Mouse (Mus musculus) ES-E14 (cell line): Measurements from ENCODE around the gene Zfp119b.

Experiments
- CHD2 ChIP-seq: IDR thresholded peaks from 2 replicates; pipeline ENCODE4 v1.6.1; 2014; ENCODE audit warnings: mild to moderate bottlenecking, low read depth, low read length, inconsistent platforms
- HCFC1 ChIP-seq: IDR thresholded peaks from 2 replicates; pipeline ENCODE4 v1.6.1; 2012; ENCODE audit warnings: low read length, inconsistent platforms, borderline replicate concordance; ENCODE audit not compliant: insufficient read depth
- MAFK ChIP-seq: IDR thresholded peaks from 2 replicates; pipeline ENCODE4 v1.6.1; 2014; ENCODE audit warnings: mild to moderate bottlenecking, low read depth, low read length, inconsistent platforms; ENCODE audit not compliant: insufficient read depth
- ZC3H11A ChIP-seq: IDR thresholded peaks from 2 replicates; pipeline ENCODE4 v1.6.1; 2012; ENCODE audit warnings: low read depth, mild to moderate bottlenecking, inconsistent platforms, low read length, borderline replicate concordance
- ZNF384 ChIP-seq: IDR thresholded peaks from 2 replicates; pipeline ENCODE4 v1.6.1; 2012; ENCODE audit warnings: low read depth, low read length, inconsistent platforms

- no peak for TF ChIP-seq ZNF384
- TF ChIP-seq HCFC1: no peak
- TF ChIP-seq MAFK: no peak
- no peak for TF ChIP-seq CHD2
- TF ChIP-seq ZC3H11A: no peak
These were observed 7.3 kb upstream of the Zfp119b start for GRCm38 (mm10) chr17:55956591-55956990.
